Mouse (Mus musculus): Measurements from ENCODE around the gene Gm28044. TPM values are rescaled to one million over a fixed set of nuclear protein-coding genes. Genes with fewer than 3 reads are reported as not detected.
"Not testable (repeated sequence)": the region's sequence is repeated elsewhere in the genome, so short reads cannot be mapped to it uniquely, and the experiment has no call there.

Gm28044 gene
- polyA plus RNA-seq, 1 experiment from 2014 or later: not detected

GRCm38 (mm10) chr13:67306718-67307117 lies 53.6 kb downstream of the Gm28044 start:
- no peak overlapping the region for H3K27ac ChIP-seq (ENCODE audit: low read depth, low read length)
- ATAC-seq (ENCODE audit: low FRiP score, low TSS enrichment): 0 out of 2 replicates have a peak, but pooled peaks have one; percentile 51
- peak overlapping the region; percentile 79 for H3K4me3 ChIP-seq (ENCODE audit: low read length)
- no peaks in the 10 kb centered on the region for H3K36me3 ChIP-seq (ENCODE audit: control insufficient read depth, insufficient read depth, low read length)
- H3K4me1 ChIP-seq (ENCODE audit: control insufficient read depth, insufficient read depth, low read length): peaks cover 2% of the 10 kb centered on the region; the same call in 1 of the 2 replicates
- H3K27me3 ChIP-seq (ENCODE audit: control insufficient read depth, insufficient read depth, low read length): no peaks in the 10 kb centered on the region
- peak overlapping the region; percentile 40; the same call in 1 of the 2 replicates for H3K9ac ChIP-seq (ENCODE audit: low read depth, low read length)
- 37% methylated on average over 5 of the region's 5 CpGs for WGBS
- peak overlapping the region; percentile 86 for H3K4me2 ChIP-seq (replicated peaks; ENCODE audit: low read depth, low read length)
- H3K9me3 ChIP-seq (ENCODE audit: control insufficient read depth, low read length): no peaks in the 10 kb centered on the region

- Histone ChIP-seq H3K4me3 (ENCODE audit: low read length) (peak within 1 kb of the TSS; percentile 79), H3K27ac (ENCODE audit: low read depth, low read length) (no peak within 1 kb of the TSS)
- peak; percentile 99 for ATAC-seq (ENCODE audit: low FRiP score, low TSS enrichment)
Observed at GRCm38 (mm10) chr13:67305822-67306672, 54.3 kb downstream of the Gm28044 start, which contains the start of gene Zfp457. Gene Zfp457 (minus strand): TSS chr13:67306485.

GRCm38 (mm10) chr13:67278314-67278713 lies 82.0 kb downstream of the Gm28044 start, which contains the start of gene Zfp458:
Gene Zfp458 (minus strand): TSS chr13:67278466.
- H3K9ac ChIP-seq (ENCODE audit: low read depth, low read length): no peak within 1 kb of the TSS
- no peak within 1 kb of the TSS for H3K4me3 ChIP-seq (ENCODE audit: low read length)
- no peaks in the 10 kb centered on the region for H3K9me3 ChIP-seq (ENCODE audit: control insufficient read depth, low read length)
- ATAC-seq (ENCODE audit: low FRiP score, low TSS enrichment): peak; percentile 69; the same call in 1 of the 2 replicates
- H3K27ac ChIP-seq (ENCODE audit: low read depth, low read length): no peak within 1 kb of the TSS
- no peak within 1 kb of the TSS for H3K4me2 ChIP-seq (replicated peaks; ENCODE audit: low read depth, low read length)
- WGBS: 41% methylated on average over 7 of the region's 7 CpGs
- H3K4me1 ChIP-seq (ENCODE audit: control insufficient read depth, insufficient read depth, low read length): no peaks in the 10 kb centered on the region
- H3K27me3 ChIP-seq (ENCODE audit: control insufficient read depth, insufficient read depth, low read length): no peaks in the 10 kb centered on the region
- no peaks in the 10 kb centered on the region for H3K36me3 ChIP-seq (ENCODE audit: control insufficient read depth, insufficient read depth, low read length)

More at GRCm38 (mm10) chr13:67305822-67306672, 54.3 kb downstream of the Gm28044 start, which contains the start of gene Zfp457:
- Histone ChIP-seq H3K27me3 (ENCODE audit: control insufficient read depth, insufficient read depth, low read length) (no peaks in the 10 kb centered on the region), H3K4me2 (replicated peaks; ENCODE audit: low read depth, low read length) (peak within 1 kb of the TSS; percentile 86), H3K36me3 (ENCODE audit: control insufficient read depth, insufficient read depth, low read length) (no peaks in the 10 kb centered on the region), H3K9ac (ENCODE audit: low read depth, low read length) (peak within 1 kb of the TSS; percentile 73), H3K9me3 (ENCODE audit: control insufficient read depth, low read length) (no peaks in the 10 kb centered on the region), H3K4me1 (ENCODE audit: control insufficient read depth, insufficient read depth, low read length) (peaks cover 2% of the 10 kb centered on the region; the same call in 1 of the 2 replicates)
- WGBS: 7% methylated on average over 16 of the region's 16 CpGs

- not testable (repeated sequence) for H3K36me3 ChIP-seq (ENCODE audit: control insufficient read depth, insufficient read depth, low read length); H3K27me3 ChIP-seq (ENCODE audit: control insufficient read depth, insufficient read depth, low read length); H3K4me1 ChIP-seq (ENCODE audit: control insufficient read depth, insufficient read depth, low read length); H3K9me3 ChIP-seq (ENCODE audit: control insufficient read depth, low read length); H3K27ac ChIP-seq (ENCODE audit: low read depth, low read length)
- peak overlapping the region; percentile 67 for H3K4me2 ChIP-seq (replicated peaks; ENCODE audit: low read depth, low read length)
- peak overlapping the region; percentile 75 for H3K4me3 ChIP-seq (ENCODE audit: low read length)
- whole genome bisulfite sequencing: 46% methylated on average over 8 of the region's 9 CpGs
- peak; percentile 47; the same call in 1 of the 2 replicates for ATAC-seq (ENCODE audit: low FRiP score, low TSS enrichment)
- peak overlapping the region; percentile 59; the same call in 1 of the 2 replicates for H3K9ac ChIP-seq (ENCODE audit: low read depth, low read length)
Observed at GRCm38 (mm10) chr13:67269383-67270065, 90.8 kb downstream of the Gm28044 start.

GRCm38 (mm10) chr13:67268568-67269369 lies 91.6 kb downstream of the Gm28044 start:
- peak overlapping the region; percentile 67 for H3K4me2 ChIP-seq (replicated peaks; ENCODE audit: low read depth, low read length)
- no peak overlapping the region for H3K27ac ChIP-seq (ENCODE audit: low read depth, low read length)
- H3K9me3 ChIP-seq (ENCODE audit: control insufficient read depth, low read length): no peaks in the 10 kb centered on the region; the same call in 1 of the 2 replicates
- H3K9ac ChIP-seq (ENCODE audit: low read depth, low read length): peak overlapping the region; percentile 59
- H3K4me1 ChIP-seq (ENCODE audit: control insufficient read depth, insufficient read depth, low read length): no peaks in the 10 kb centered on the region
- H3K4me3 ChIP-seq (ENCODE audit: low read length): peak overlapping the region; percentile 75
- no peaks in the 10 kb centered on the region for H3K36me3 ChIP-seq (ENCODE audit: control insufficient read depth, insufficient read depth, low read length)
- no peaks in the 10 kb centered on the region for H3K27me3 ChIP-seq (ENCODE audit: control insufficient read depth, insufficient read depth, low read length)
- ATAC-seq (ENCODE audit: low FRiP score, low TSS enrichment): peak; percentile 99
- 9% methylated on average over 18 of the region's 18 CpGs for WGBS

Other genes with a start within 250 kb of the Gm28044 start
- gene Rslcan18, start 244.3 kb downstream of the Gm28044 start, polyA plus RNA-seq (2014; fragmentation: Nextera tagmentation; extraction: Ambion mirVana): 0.43 and 0.45 TPM in 2 replicates
- gene Zfp759, start 238.9 kb downstream of the Gm28044 start, polyA plus RNA-seq (2014; fragmentation: Nextera tagmentation; extraction: Ambion mirVana): 1.7 and 2.9 TPM in 2 replicates
- gene Rsl1, start 187.4 kb downstream of the Gm28044 start, polyA plus RNA-seq (2014; fragmentation: Nextera tagmentation; extraction: Ambion mirVana): 4.7 and 5.6 TPM in 2 replicates
- gene Zfp455, start 166.0 kb downstream of the Gm28044 start, polyA plus RNA-seq (2014; fragmentation: Nextera tagmentation; extraction: Ambion mirVana): 1.3 and 2.1 TPM in 2 replicates
- 2.1 and 3.0 TPM in 2 replicates for gene Zfp458, start 82.1 kb downstream of the Gm28044 start, polyA plus RNA-seq (2014; fragmentation: Nextera tagmentation; extraction: Ambion mirVana)
- gene Zfp457, start 54.1 kb downstream of the Gm28044 start, polyA plus RNA-seq (2014; fragmentation: Nextera tagmentation; extraction: Ambion mirVana): 0.73 and 1.5 TPM in 2 replicates
- gene Zfp595, start 28.0 kb downstream of the Gm28044 start, polyA plus RNA-seq (2014; fragmentation: Nextera tagmentation; extraction: Ambion mirVana): 2.7 and 3.0 TPM in 2 replicates
- 1.4 and 1.6 TPM in 2 replicates for gene Zfp953, start 69 bp upstream of the Gm28044 start, polyA plus RNA-seq (2014; fragmentation: Nextera tagmentation; extraction: Ambion mirVana)
- 0.38 and 0.50 TPM in 2 replicates for gene Gm28041, start 15.2 kb upstream of the Gm28044 start, polyA plus RNA-seq (2014; fragmentation: Nextera tagmentation; extraction: Ambion mirVana)
- gene Zfp456, start 15.3 kb upstream of the Gm28044 start, polyA plus RNA-seq (2014; fragmentation: Nextera tagmentation; extraction: Ambion mirVana): 1.3 and 2.2 TPM in 2 replicates
- gene Zfp429, start 39.3 kb upstream of the Gm28044 start, polyA plus RNA-seq (2014; fragmentation: Nextera tagmentation; extraction: Ambion mirVana): 4.3 and 6.0 TPM in 2 replicates
- 0.31 and 2.3 TPM in 2 replicates for gene Zfp459, start 60.9 kb upstream of the Gm28044 start, polyA plus RNA-seq (2014; fragmentation: Nextera tagmentation; extraction: Ambion mirVana)
- gene Zfp874a, start 91.1 kb upstream of the Gm28044 start, polyA plus RNA-seq (2014; fragmentation: Nextera tagmentation; extraction: Ambion mirVana): 5.6 and 10.4 TPM in 2 replicates
- gene Zfp874b, start 123.7 kb upstream of the Gm28044 start, polyA plus RNA-seq (2014; fragmentation: Nextera tagmentation; extraction: Ambion mirVana): 2.2 and 2.3 TPM in 2 replicates
- gene Zfp58, start 140.0 kb upstream of the Gm28044 start, polyA plus RNA-seq (2014; fragmentation: Nextera tagmentation; extraction: Ambion mirVana): 13.5 and 16.7 TPM in 2 replicates
- gene Gm26965, start 165.6 kb upstream of the Gm28044 start, polyA plus RNA-seq (2014; fragmentation: Nextera tagmentation; extraction: Ambion mirVana): not detected in 2 replicates
- gene Zfp87, start 165.6 kb upstream of the Gm28044 start, polyA plus RNA-seq (2014; fragmentation: Nextera tagmentation; extraction: Ambion mirVana): 22.5 and 28.5 TPM in 2 replicates
- gene Zfp748, start 193.3 kb upstream of the Gm28044 start, polyA plus RNA-seq (2014; fragmentation: Nextera tagmentation; extraction: Ambion mirVana): 15.2 and 17.7 TPM in 2 replicates
- 4.5 and 5.0 TPM in 2 replicates for gene Zfp729b, start 249.2 kb upstream of the Gm28044 start, polyA plus RNA-seq (2014; fragmentation: Nextera tagmentation; extraction: Ambion mirVana)